Mouse (Mus musculus) hindbrain, embryonic 13.5 days (tissue): Measurements from ENCODE around the gene Trpc4ap. TPM values are rescaled to one million over a fixed set of nuclear protein-coding genes. Genes with fewer than 3 reads are reported as not detected.

ENCODE experiments used
- ATAC-seq: fragments of 200-750 bp; cut with Nextera tagmentation; 2 replicates; pipeline ENCODE4 v1.8.0; 2017; ENCODE audit warnings: moderate TSS enrichment; ENCODE audit not compliant: low FRiP score
- H3K27ac ChIP-seq: fragments of 300-500 bp; sonication (generic); 2 replicates; pipeline ENCODE4 v1.5.1; 2015; ENCODE audit warnings: inconsistent platforms, mild to moderate bottlenecking, moderate library complexity
- H3K27me3 ChIP-seq: fragments of 300-500 bp; sonication (generic); 2 replicates; pipeline ENCODE4 v1.6.1; 2015; ENCODE audit warnings: mild to moderate bottlenecking, inconsistent platforms
- H3K36me3 ChIP-seq: fragments of 300-500 bp; sonication (generic); 2 replicates; pipeline ENCODE4 v1.6.1; 2015; ENCODE audit warnings: mild to moderate bottlenecking, inconsistent platforms
- H3K4me1 ChIP-seq: fragments of 300-500 bp; sonication (generic); replicated peaks from 2 replicates; pipeline ENCODE4 v1.6.1; 2015; ENCODE audit warnings: inconsistent platforms
- H3K4me2 ChIP-seq: fragments of 300-500 bp; sonication (generic); 2 replicates; pipeline ENCODE4 v1.6.1; 2015; ENCODE audit warnings: inconsistent platforms, mild to moderate bottlenecking, moderate library complexity
- H3K4me3 ChIP-seq: fragments of 300-500 bp; sonication (generic); 2 replicates; pipeline ENCODE4 v1.5.1; 2015; ENCODE audit warnings: mild to moderate bottlenecking, inconsistent platforms
- H3K9ac ChIP-seq: fragments of 300-500 bp; sonication (generic); 2 replicates; pipeline ENCODE4 v1.6.1; 2015; ENCODE audit warnings: mild to moderate bottlenecking, inconsistent platforms
- H3K9me3 ChIP-seq: fragments of 300-500 bp; sonication (generic); 2 replicates; pipeline ENCODE4 v1.6.1; 2016; ENCODE audit warnings: inconsistent platforms
- WGBS: fragments of 180-500 bp; shearing (Covaris S2); methylation state at CpG from one replicate; pipeline ENCODE4 v1.1.7; 2015; 5-methylcytosine and 5-hydroxymethylcytosine counted together
- microRNA counts: library from miRNA; unstranded; fragments of <30 nt; microRNA quantifications from one replicate; lab custom pipeline; 2016
- microRNA-seq: library from miRNA; unstranded; fragments of <30 nt; microRNA quantifications from one replicate; pipeline ENCODE4, GENCODE M21; 2016
- polyA plus RNA-seq: library from polyadenylated mRNA; unstranded; fragments of >200 nt; fragmentation: Nextera tagmentation; extraction: Ambion mirVana; gene quantifications from 2 replicates; pipeline ENCODE4 v1.2.1, GENCODE M21; 2015

The Trpc4ap gene
- polyA plus RNA-seq, 1 experiment from 2014 or later, result 170 TPM

GRCm38 (mm10) chr2:155592854-155593283 is 99.3 kb downstream of the Trpc4ap start:
- peak overlapping the region; percentile 72 for H3K27ac ChIP-seq
- peak overlapping the region; percentile 79 for H3K4me2 ChIP-seq
- H3K9ac ChIP-seq, result peak overlapping the region; percentile 75
- peaks cover 12% of the 10 kb centered on the region; the same call in 1 of the 2 replicates for H3K27me3 ChIP-seq
- H3K36me3 ChIP-seq, result no peaks in the 10 kb centered on the region
- peak; percentile 95; the same call in 1 of the 2 replicates for ATAC-seq
- under 1% methylated on average over 9 of the region's 9 CpGs for WGBS
- peak overlapping the region; percentile 52 for H3K4me3 ChIP-seq
- H3K4me1 ChIP-seq, result peaks cover 17% of the 10 kb centered on the region
- H3K9me3 ChIP-seq, result no peaks in the 10 kb centered on the region

GRCm38 (mm10) chr2:155592137-155592853 is 99.9 kb downstream of the Trpc4ap start, which contains the start of gene Gss:
Gss (minus strand) TSS chr2:155592810.
- Histone ChIP-seq H3K4me3 (peak within 1 kb of the TSS; percentile 52), H3K9me3 (no peaks in the 10 kb centered on the region), H3K4me1 (peaks cover 17% of the 10 kb centered on the region), H3K27ac (peak within 1 kb of the TSS; percentile 85), H3K36me3 (no peaks in the 10 kb centered on the region), H3K4me2 (peak within 1 kb of the TSS; percentile 79), H3K9ac (peak within 1 kb of the TSS; percentile 75), H3K27me3 (peaks cover 9% of the 10 kb centered on the region; the same call in 1 of the 2 replicates)
- under 1% methylated on average over 53 of the region's 53 CpGs for WGBS
- peak; percentile 91 for ATAC-seq

GRCm38 (mm10) chr2:155591676-155592075 is 100.5 kb downstream of the Trpc4ap start:
- no peak for ATAC-seq
- peak overlapping the region; percentile 79 for H3K4me2 ChIP-seq
- peak overlapping the region; percentile 85; the same call in 1 of the 2 replicates for H3K27ac ChIP-seq
- peak overlapping the region; percentile 75 for H3K9ac ChIP-seq
- no peaks in the 10 kb centered on the region for H3K36me3 ChIP-seq
- 9% methylated on average over 6 of the region's 6 CpGs for WGBS
- peak overlapping the region; percentile 52 for H3K4me3 ChIP-seq
- no peaks in the 10 kb centered on the region for H3K9me3 ChIP-seq
- peaks cover 17% of the 10 kb centered on the region for H3K4me1 ChIP-seq
- H3K27me3 ChIP-seq, result peaks cover 9% of the 10 kb centered on the region; the same call in 1 of the 2 replicates

- 0 out of 2 replicates have a peak overlapping the region, but pooled peaks have one; percentile 6 for H3K9ac ChIP-seq
- 93% methylated on average over 2 of the region's 2 CpGs for WGBS
- no peak overlapping the region for H3K4me3 ChIP-seq
- H3K4me1 ChIP-seq, result peaks cover 17% of the 10 kb centered on the region
- H3K27me3 ChIP-seq, result peaks cover 5% of the 10 kb centered on the region; the same call in 1 of the 2 replicates
- no peaks in the 10 kb centered on the region for H3K9me3 ChIP-seq
- no peak overlapping the region for H3K4me2 ChIP-seq
- H3K27ac ChIP-seq, result no peak overlapping the region
- no peak for ATAC-seq
- H3K36me3 ChIP-seq, result no peaks in the 10 kb centered on the region
These were observed 101.3 kb downstream of the Trpc4ap start for GRCm38 (mm10) chr2:155590876-155591275.

- Histone ChIP-seq H3K9me3 (no peaks in the 10 kb centered on the region), H3K27ac (no peak overlapping the region), H3K36me3 (no peaks in the 10 kb centered on the region), H3K4me1 (peaks cover 17% of the 10 kb centered on the region), H3K4me3 (no peak overlapping the region), H3K27me3 (no peaks in the 10 kb centered on the region), H3K9ac (no peak overlapping the region), H3K4me2 (no peak overlapping the region)
- 73% methylated on average over 6 of the region's 6 CpGs for WGBS
- no peak for ATAC-seq
These were observed 102.7 kb downstream of the Trpc4ap start for GRCm38 (mm10) chr2:155589521-155589920.

- WGBS, result 88% methylated on average over 3 of the region's 3 CpGs
- H3K9ac ChIP-seq, result no peak overlapping the region
- no peak overlapping the region for H3K4me2 ChIP-seq
- H3K27me3 ChIP-seq, result no peaks in the 10 kb centered on the region
- no peak overlapping the region for H3K27ac ChIP-seq
- H3K36me3 ChIP-seq, result no peaks in the 10 kb centered on the region
- H3K9me3 ChIP-seq, result no peaks in the 10 kb centered on the region
- peaks cover 15% of the 10 kb centered on the region for H3K4me1 ChIP-seq
- no peak for ATAC-seq
- H3K4me3 ChIP-seq, result no peak overlapping the region
These were observed 104.0 kb downstream of the Trpc4ap start for GRCm38 (mm10) chr2:155588136-155588535.

GRCm38 (mm10) chr2:155585486-155585885 is 106.7 kb downstream of the Trpc4ap start:
- 68% methylated on average over 10 of the region's 10 CpGs for WGBS
- Histone ChIP-seq H3K4me1 (no peaks in the 10 kb centered on the region), H3K36me3 (no peaks in the 10 kb centered on the region), H3K9me3 (no peaks in the 10 kb centered on the region), H3K4me2 (no peak overlapping the region), H3K4me3 (no peak overlapping the region), H3K27me3 (no peaks in the 10 kb centered on the region), H3K9ac (no peak overlapping the region), H3K27ac (no peak overlapping the region)
- ATAC-seq, result no peak

GRCm38 (mm10) chr2:155585082-155585481 is 107.1 kb downstream of the Trpc4ap start:
- Histone ChIP-seq H3K4me1 (no peaks in the 10 kb centered on the region), H3K27me3 (no peaks in the 10 kb centered on the region), H3K36me3 (no peaks in the 10 kb centered on the region), H3K9ac (no peak overlapping the region), H3K27ac (no peak overlapping the region), H3K4me3 (no peak overlapping the region), H3K9me3 (no peaks in the 10 kb centered on the region), H3K4me2 (no peak overlapping the region)
- no peak for ATAC-seq
- 86% methylated on average over 9 of the region's 9 CpGs for whole genome bisulfite sequencing

MicroRNA genes within 50 kb of the gene (microRNA counts, 519-probe panel; counts per million panel counts)
- 51.3 counts per million for microRNA mmu-miR-499 (lab: Ali Mortazavi, UCI)

Small RNA genes lying within 50 kb of the gene (microRNA-seq; reads per million reads assigned to microRNA genes)
- gene Mir499, result 4.0 reads per million, percentile 10 among the genes with 10 or more reads in this experiment

Other genes starting within 250 kb of the Trpc4ap start
- gene Ncoa6, start 218.5 kb downstream of the Trpc4ap start, polyA plus RNA-seq, result 27.9 and 32.1 TPM in 2 replicates
- gene Acss2, start 174.4 kb downstream of the Trpc4ap start, polyA plus RNA-seq, result 26.6 and 29.0 TPM in 2 replicates
- gene Ggt7, start 174.1 kb downstream of the Trpc4ap start, polyA plus RNA-seq, result 66.3 and 73.6 TPM in 2 replicates
- gene Gss, start 99.6 kb downstream of the Trpc4ap start, polyA plus RNA-seq, result 14.8 and 16.4 TPM in 2 replicates
- gene Myh7b, start 81.2 kb downstream of the Trpc4ap start, polyA plus RNA-seq, result 0.82 and 0.88 TPM in 2 replicates
- gene Edem2, start 37.1 kb upstream of the Trpc4ap start, polyA plus RNA-seq, result 45.3 and 46.4 TPM in 2 replicates
- not detected in 2 replicates for gene Gm17581, start 43.5 kb upstream of the Trpc4ap start, polyA plus RNA-seq
- gene Procr, start 58.7 kb upstream of the Trpc4ap start, polyA plus RNA-seq, result 2.8 and 4.1 TPM in 2 replicates
- 11.3 and 11.9 TPM in 2 replicates for gene Mmp24, start 83.0 kb upstream of the Trpc4ap start, polyA plus RNA-seq
- 28.5 and 28.6 TPM in 2 replicates for gene BC029722, start 127.0 kb upstream of the Trpc4ap start, polyA plus RNA-seq
- 148 and 152 TPM in 2 replicates for gene Eif6, start 134.5 kb upstream of the Trpc4ap start, polyA plus RNA-seq
- 0.60 and 0.63 TPM in 2 replicates for gene Fam83c, start 142.5 kb upstream of the Trpc4ap start, polyA plus RNA-seq
- gene Uqcc1, start 237.9 kb upstream of the Trpc4ap start, polyA plus RNA-seq, result 57.6 and 59.6 TPM in 2 replicates
- gene Gm15557, start 248.3 kb upstream of the Trpc4ap start, polyA plus RNA-seq, result 0.16 TPM in 1 of 2 replicates, not detected in the other